Mouse (Mus musculus) G1E-ER4 (cell line): ENCODE measurements around the gene Egfl8. TPM values are rescaled to one million over a fixed set of nuclear protein-coding genes. Genes with fewer than 3 reads are reported as not detected.
A peak's percentile ranks its signal among the peaks of the same experiment; 100 is the strongest.

Experiments
- GATA1 ChIP-seq: IDR thresholded peaks from one replicate; pipeline ENCODE4 v1.8.0; 2012; ENCODE audit warnings: low read length, inconsistent platforms
- polyA plus RNA-seq: library from polyadenylated mRNA; stranded (reverse); fragments of >175 nt; gene quantifications from 2 replicates; pipeline ENCODE4 v1.2.3, GENCODE M21; 2012

Gene Egfl8
- polyA plus RNA-seq, 1 experiment: 1.1 TPM

DNA sequence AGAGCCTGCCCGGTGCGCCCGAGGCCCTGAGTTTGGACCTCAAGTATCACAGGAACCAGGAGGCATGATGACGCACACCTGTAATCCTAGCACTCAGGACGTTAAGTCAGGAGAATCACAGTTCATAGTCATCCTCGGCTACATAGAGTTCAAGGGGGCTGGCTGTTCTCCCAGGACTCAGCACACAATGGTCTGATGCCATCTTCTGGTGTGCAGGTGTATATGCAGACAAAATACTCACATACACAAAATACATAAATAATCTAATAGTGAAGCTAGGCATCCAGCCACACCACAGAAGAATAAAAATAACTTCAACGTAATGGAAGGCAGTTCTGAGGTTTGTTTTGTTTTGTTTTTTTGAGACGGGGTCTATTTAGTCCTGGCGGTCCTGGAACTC is 7.4 kb upstream of the Egfl8 start:
- no peak for TF ChIP-seq GATA1

DNA sequence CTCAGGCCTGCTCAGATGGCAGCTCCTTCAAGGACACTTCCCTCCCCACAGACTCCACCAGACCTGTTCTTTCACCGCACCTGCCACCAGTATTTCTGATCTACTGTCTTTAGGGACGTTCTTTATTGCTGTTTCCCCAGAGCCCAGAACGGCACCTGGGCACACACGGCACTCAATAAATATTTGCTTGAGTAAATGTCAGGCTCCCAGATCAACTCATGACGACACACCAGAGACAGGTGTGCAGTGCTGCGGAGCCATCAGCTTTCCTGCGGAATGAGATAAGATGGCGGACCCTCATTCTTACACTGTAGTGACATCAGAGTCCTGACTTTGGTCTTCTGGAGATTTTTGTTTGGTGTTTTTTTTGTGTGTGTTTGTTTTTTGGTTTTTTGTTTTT is 5.2 kb upstream of the Egfl8 start:
- no peak for TF ChIP-seq GATA1

DNA sequence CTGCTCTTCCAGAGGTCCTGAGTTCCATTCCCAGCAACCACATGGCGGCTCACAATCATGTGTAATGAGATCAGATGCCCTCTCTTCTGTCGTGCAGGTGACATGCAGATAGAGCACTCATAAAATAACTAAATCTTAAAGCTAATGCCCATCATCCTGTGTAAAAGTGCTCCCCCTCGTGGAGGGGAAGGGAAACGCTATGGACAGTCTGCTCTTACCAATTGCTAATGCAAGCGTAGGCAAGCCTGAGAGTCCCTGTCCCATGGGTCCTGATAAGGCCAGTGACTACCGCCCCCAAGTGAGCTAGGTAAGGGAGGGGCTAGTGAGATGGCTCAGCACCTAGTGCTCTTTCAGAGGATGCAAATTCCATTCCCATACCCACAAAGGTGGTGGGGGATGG is 3.2 kb upstream of the Egfl8 start:
- no peak for TF ChIP-seq GATA1

DNA sequence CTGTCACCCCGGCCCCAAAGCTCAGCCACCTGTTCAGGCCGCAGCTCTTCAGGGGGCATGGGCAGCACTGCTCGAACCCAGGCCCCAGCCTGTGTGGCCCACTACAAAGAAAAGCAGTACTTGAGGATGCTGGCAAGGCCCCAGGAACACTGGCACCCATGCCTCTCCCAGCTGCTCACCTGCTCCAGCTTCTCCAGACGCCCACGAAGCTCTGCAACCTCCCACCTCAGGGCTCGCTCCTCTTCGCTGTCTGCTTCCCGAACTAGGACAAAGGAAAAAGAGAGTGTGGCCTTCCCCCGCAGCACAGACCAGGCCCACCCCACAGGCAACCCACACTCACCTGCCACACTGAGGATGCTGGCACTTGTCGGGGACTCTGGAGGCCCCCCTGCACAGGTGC is 1.9 kb downstream of the Egfl8 start:
- TF ChIP-seq GATA1: no peak

DNA sequence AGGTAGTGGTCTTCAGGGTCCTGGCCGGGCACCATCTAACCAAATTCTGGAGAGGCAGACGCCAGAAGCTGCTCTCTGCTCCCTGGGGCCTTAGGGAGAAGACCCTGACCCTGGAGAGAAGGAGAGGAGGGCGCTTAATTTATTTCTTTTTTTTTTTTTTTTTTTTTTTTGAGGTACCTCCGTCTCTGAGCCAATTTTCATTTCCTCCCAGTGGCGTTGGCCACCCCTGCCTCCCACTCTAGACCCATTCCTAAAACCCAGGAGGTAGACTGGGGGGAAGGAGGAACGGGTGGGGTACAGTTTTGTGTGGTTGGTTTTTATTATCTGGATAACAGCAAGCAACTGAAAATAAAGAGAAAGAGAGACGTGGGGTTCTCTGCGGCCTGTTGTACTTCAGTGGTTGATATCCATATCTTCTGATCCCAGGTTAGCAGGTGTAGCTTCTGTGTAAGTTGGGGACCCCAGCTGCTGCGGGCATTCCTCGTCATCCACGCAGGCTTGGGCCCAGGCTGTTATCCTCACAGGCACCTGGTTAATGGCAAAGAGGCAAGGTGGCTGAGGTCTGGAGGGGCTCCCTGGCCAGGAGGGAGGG is 2.6 kb downstream of the Egfl8 start:
- peak; percentile 42 for TF ChIP-seq GATA1

DNA sequence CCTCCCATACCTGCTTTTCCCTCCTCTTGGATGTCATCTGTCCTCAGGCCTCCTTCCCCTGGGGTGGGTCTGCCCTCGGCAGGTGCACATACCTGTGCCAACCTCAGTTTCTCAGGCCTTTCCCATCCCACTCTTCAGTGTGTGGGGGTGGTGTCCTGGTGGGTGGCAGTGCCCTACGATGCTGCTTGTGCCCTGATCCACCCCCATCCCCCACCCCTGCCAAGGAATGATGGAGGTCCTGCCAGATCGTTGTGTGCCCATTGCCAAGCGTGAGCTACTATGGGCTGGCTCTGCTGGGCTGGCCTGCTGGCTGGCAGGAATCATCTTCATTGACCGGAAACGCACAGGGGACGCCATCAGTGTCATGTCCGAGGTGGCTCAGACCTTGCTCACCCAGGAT is 4.7 kb downstream of the Egfl8 start:
- no peak for TF ChIP-seq GATA1

DNA sequence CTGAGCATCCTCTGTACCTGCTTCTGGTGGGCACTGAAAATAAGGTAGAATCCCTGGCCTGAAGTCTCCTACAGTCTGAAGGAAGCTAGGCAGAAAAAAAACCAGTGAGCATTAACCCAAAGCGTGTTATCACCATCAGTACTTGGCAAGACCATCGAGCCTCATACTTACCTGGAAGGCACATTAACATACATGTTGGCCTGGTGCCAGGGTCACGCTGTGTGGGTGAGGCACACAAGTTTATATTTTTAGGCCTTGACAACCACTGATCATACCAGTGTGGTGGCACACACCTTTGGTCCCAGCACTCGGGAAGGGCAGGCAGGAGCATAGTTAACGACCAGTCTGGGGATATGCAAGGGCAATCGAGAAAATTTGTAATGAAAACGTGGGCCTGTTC is 7.8 kb downstream of the Egfl8 start:
- no peak for TF ChIP-seq GATA1

DNA sequence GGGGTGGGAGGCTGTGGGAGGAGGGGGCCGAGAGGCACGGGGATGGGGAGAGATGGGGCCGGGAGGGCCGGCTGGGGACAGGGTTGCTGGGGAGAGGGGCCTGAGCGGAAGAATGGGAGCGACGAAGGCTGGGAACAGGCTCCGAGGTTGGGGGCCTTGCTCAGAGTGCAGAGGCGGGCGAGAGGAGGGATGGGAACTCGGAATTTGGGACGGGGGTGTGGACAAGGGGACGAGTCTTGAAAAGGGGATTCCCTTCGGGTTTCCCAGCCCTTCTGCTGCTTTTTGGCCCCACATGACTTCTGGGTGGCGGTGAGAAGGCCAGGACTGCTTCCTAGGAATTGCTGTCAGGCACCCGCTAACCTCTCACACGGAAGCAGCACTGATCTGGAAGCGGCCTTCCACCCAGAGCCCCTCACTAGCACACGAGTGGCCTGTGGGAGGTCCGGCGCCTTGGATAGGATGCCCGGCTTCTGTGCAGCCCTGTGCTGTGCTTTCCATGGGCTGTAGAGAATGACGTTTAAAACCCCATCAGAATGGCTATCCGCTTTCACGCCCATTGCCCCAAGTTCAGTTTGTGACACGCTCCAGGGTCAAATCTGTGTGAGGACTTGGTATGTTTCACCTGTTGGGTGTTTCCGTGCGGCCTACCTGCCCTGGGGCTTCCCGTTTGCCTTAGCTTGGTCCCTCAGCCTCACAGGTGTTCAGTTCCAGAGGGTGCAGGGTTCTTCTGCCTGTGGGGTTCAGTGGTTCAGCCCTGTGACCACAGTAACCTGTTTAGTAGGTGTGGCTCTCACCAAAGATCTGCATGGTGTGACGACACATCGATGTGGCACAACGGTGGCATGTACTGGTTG is 9.4 kb downstream of the Egfl8 start:
- no peak for TF ChIP-seq GATA1

DNA sequence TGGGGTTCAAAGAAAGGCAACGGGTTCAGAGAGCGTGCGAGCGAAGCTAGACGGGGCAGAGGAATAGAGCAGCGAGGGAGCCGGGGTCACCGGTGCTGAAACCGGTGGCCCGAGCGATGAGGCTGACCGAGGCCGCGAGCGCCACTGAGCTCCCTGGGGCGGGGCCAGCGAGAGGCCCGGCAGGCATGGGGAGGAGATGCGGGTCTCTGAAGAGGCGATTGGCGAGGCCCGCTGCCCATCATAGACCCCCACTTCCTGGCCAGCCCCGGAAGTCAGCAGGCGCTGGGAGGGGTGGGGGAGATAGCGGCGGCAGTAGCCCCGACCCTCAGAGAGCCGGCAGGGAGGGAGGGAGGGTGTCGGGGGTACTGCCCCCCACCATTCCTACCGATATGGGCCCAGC is 10.2 kb downstream of the Egfl8 start:
- TF ChIP-seq GATA1: no peak

DNA sequence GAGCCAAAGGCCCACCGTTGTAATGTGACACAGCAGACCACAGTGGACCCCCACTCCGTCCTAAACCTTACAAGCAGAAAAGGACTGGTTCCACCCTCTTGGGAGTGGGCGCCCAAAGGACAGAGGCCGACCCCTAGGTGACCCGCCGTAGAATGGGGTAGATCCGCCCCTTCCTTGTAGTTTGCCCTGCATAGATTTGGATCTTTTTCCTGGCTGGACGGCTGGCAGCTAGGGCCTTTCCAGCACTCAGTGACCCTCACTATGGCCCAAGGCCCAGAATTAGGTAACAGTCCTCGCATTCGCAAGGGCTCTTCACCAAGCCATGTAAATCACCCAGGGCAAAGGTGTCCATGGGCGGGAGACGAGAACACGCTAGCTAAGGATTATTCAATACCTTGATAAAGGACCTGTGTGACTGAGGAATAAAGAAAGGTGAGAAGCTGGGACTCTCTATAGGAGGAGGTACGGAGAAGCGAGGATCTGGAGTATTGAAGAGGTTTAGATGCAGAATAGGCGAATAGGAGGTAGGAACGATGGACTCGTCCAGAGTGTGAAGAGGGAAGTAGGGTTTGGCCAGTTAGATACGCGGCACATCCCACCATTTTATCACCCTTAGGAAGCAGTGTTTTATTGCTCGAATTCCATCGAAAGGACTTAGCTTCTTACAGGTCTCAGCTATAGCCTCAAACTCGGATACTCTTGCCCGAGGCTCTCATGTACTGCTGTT is 11.1 kb downstream of the Egfl8 start:
- TF ChIP-seq GATA1: no peak

DNA sequence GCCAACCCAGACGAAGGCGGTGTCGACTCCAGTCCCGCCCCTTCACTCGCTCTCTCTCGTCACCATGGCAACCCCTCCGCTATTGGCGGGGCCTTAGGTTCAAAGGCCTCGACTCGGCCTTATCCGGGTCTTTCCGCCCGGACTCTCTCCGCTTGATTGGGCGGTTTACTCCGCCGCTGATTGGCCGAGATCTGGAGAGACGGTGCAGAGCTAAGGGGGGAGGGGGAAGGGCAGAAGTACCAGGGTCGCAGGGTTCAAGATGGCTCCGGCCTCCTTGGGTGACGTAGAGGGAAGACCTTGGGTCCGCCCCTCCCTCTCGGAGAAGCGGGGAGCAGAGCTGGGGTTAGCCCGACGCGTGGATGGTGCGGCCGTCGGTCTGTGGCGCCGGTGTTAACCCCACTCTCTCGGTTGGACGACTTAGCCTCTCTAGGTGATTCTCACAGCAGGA is 11.7 kb downstream of the Egfl8 start, which contains the start of gene Agpat1:
TSS of gene Agpat1 (plus strand) at position 202 of the 448 bp plus-strand sequence.
- no peak for TF ChIP-seq GATA1

DNA sequence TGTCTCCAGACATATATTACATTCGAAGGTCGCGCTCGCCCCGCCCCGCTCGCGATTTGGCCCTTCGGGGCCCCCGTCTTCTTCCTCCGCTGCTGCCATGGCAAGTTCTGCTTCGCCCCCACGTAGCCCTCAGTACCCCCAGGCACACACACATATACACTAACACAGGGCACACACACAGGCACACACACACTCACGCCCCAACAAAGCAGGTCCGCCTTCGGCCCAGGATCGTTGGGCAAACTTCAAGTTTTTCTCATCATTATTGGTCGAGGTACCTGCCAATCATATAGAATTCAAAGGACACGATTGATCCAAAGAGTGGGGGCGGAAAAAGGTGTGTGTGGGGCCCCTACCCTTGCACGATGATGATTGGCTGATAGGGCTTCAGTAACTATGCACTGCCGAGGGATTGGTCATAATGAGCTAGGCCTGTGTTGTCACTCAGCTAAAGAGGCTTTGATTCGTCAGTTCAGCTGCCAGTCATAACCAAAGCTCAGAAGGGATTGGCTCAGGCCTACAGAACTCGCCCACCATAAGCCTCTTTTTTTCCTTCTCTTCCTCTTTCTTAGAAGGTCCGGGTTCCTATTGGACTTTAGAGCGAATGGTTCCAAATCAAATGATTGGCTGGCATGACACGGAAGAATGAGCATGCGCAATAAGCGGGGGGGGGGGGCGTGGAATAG is 12.3 kb downstream of the Egfl8 start, which contains the start of gene Rnf5:
TSS of gene Rnf5 (minus strand) at position 316 of the 686 bp plus-strand sequence.
- TF ChIP-seq GATA1: no peak

DNA sequence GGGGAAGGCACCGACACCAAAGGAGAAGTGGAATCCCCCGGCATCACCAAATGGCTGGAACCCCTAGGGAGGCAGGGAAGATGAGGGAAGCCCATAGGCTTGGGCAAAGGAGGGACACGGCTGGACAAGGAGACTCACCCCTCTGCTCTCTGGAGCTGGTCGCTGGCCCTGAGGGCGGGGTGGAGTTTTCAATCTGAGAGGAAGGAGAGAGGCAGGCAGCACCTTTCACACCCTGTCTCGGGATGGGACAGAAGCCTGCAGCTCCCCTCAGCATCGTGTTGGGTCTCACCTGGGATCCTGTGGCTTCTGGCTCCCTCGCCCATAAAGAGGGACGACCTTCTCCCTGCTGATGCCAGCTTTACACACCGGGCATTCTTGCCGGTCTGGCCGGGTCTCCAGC is 14.0 kb downstream of the Egfl8 start:
- no peak for TF ChIP-seq GATA1

DNA sequence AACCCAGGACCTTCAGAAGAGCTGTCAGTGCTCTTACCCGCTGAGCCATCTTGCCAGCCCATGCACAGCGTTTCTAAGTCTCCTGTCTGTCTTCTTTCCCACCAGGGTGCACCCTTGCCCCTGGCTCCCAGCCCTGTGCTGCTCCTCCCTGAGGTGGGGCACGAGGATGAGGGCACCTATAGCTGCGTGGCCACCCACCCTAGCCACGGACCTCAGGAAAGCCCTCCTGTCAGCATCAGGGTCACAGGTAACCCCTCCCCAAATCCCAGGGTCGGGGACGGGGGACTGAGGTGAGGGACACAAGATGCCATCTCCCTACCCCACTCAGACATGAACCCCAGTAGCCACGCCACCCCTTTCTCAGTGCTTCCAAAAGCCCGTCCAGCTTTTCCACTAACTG is 15.9 kb downstream of the Egfl8 start:
- no peak for TF ChIP-seq GATA1

DNA sequence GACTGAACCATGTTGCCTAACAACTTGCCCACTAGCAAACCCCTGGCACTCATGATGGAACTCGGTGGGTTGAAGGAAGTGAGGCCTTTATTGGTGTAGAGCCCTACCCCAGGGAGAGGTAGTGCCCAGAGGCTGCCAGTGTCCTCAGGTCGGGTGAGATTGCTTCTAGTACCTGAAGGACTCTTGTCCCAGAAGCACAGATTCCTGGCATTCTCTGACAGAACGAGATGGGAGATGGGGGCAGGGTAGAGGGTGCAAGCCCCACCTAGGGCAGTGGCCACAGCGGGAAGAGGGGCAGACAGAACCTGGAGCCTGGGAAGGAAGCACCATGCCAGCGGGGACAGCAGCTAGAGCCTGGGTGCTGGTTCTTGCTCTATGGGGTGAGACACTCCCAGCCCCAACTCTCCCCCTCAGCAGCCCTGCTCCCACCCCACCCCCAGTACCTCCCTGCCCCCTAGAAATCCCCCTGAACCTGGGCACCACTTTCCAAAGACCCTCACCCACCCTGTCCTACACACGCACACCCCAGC is 18.1 kb downstream of the Egfl8 start, which contains the start of gene Ager:
TSS of gene Ager (plus strand) at position 297 of the 530 bp plus-strand sequence.
- no peak for TF ChIP-seq GATA1
